Mouse (Mus musculus): ENCODE measurements at regions not wholly inside any gene's neighbourhood (a gene's known extent, or its start where the extent isn't known, plus 50 kb on each side); places are given as distances from the start of the nearest gene placed in this dataset.

- Histone ChIP-seq H3K27ac (ENCODE audit: low read depth, low read length) (no peak overlapping the region), H3K4me1 (ENCODE audit: control insufficient read depth, insufficient read depth, low read length) (no peaks in the 10 kb centered on the region), H3K9ac (replicated peaks; ENCODE audit: low read depth, low read length) (no peak overlapping the region), H3K9me3 (ENCODE audit: control insufficient read depth, low read length) (no peaks in the 10 kb centered on the region), H3K36me3 (ENCODE audit: control insufficient read depth, insufficient read depth, low read length) (no peaks in the 10 kb centered on the region), H3K4me3 (ENCODE audit: low read depth, low read length) (no peak overlapping the region), H3K4me2 (ENCODE audit: low read depth, low read length) (no peak overlapping the region), H3K27me3 (ENCODE audit: control insufficient read depth, insufficient read depth, low read length) (no peaks in the 10 kb centered on the region)
- no peak for ATAC-seq (ENCODE audit: low read depth)
- WGBS = 20% methylated on average over 8 of the region's 8 CpGs
Observed at GRCm38 (mm10) chr10:60918020-60918419, 86.6 kb upstream of the Unc5b start.

GRCm38 (mm10) chr10:60914391-60914790 lies 83.0 kb upstream of the Unc5b start:
- H3K4me2 ChIP-seq (ENCODE audit: low read depth, low read length) = no peak overlapping the region
- no peak overlapping the region for H3K27ac ChIP-seq (ENCODE audit: low read depth, low read length)
- no peaks in the 10 kb centered on the region for H3K27me3 ChIP-seq (ENCODE audit: control insufficient read depth, insufficient read depth, low read length)
- no peaks in the 10 kb centered on the region for H3K9me3 ChIP-seq (ENCODE audit: control insufficient read depth, low read length)
- H3K4me3 ChIP-seq (ENCODE audit: low read depth, low read length) = no peak overlapping the region
- 34% methylated on average over 7 of the region's 7 CpGs for WGBS
- no peak overlapping the region for H3K9ac ChIP-seq (replicated peaks; ENCODE audit: low read depth, low read length)
- no peaks in the 10 kb centered on the region for H3K36me3 ChIP-seq (ENCODE audit: control insufficient read depth, insufficient read depth, low read length)
- no peaks in the 10 kb centered on the region for H3K4me1 ChIP-seq (ENCODE audit: control insufficient read depth, insufficient read depth, low read length)
- ATAC-seq (ENCODE audit: low read depth) = no peak

GRCm38 (mm10) chr10:60913456-60913900 lies 82.1 kb upstream of the Unc5b start:
- no peak overlapping the region for H3K9ac ChIP-seq (replicated peaks; ENCODE audit: low read depth, low read length)
- ATAC-seq (ENCODE audit: low read depth) = 0 out of 2 replicates have a peak, but pooled peaks have one; percentile 14
- H3K4me1 ChIP-seq (ENCODE audit: control insufficient read depth, insufficient read depth, low read length) = no peaks in the 10 kb centered on the region
- 81% methylated on average over 11 of the region's 11 CpGs for WGBS
- H3K27me3 ChIP-seq (ENCODE audit: control insufficient read depth, insufficient read depth, low read length) = no peaks in the 10 kb centered on the region
- H3K4me2 ChIP-seq (ENCODE audit: low read depth, low read length) = no peak overlapping the region
- H3K36me3 ChIP-seq (ENCODE audit: control insufficient read depth, insufficient read depth, low read length) = no peaks in the 10 kb centered on the region
- H3K27ac ChIP-seq (ENCODE audit: low read depth, low read length) = no peak overlapping the region
- no peak overlapping the region for H3K4me3 ChIP-seq (ENCODE audit: low read depth, low read length)
- H3K9me3 ChIP-seq (ENCODE audit: control insufficient read depth, low read length) = no peaks in the 10 kb centered on the region

- H3K4me2 ChIP-seq (ENCODE audit: low read depth, low read length) = no peak overlapping the region
- no peak overlapping the region for H3K27ac ChIP-seq (ENCODE audit: low read depth, low read length)
- no peak for ATAC-seq (ENCODE audit: low read depth)
- H3K27me3 ChIP-seq (ENCODE audit: control insufficient read depth, insufficient read depth, low read length) = no peaks in the 10 kb centered on the region
- no peak overlapping the region for H3K4me3 ChIP-seq (ENCODE audit: low read depth, low read length)
- H3K9me3 ChIP-seq (ENCODE audit: control insufficient read depth, low read length) = no peaks in the 10 kb centered on the region
- WGBS = 82% methylated on average over 7 of the region's 7 CpGs
- H3K9ac ChIP-seq (replicated peaks; ENCODE audit: low read depth, low read length) = no peak overlapping the region
- H3K36me3 ChIP-seq (ENCODE audit: control insufficient read depth, insufficient read depth, low read length) = no peaks in the 10 kb centered on the region
- H3K4me1 ChIP-seq (ENCODE audit: control insufficient read depth, insufficient read depth, low read length) = no peaks in the 10 kb centered on the region
Observed at GRCm38 (mm10) chr10:60904351-60904750, 73.0 kb upstream of the Unc5b start.

- Histone ChIP-seq H3K36me3 (ENCODE audit: control insufficient read depth, insufficient read depth, low read length) (no peaks in the 10 kb centered on the region), H3K9ac (replicated peaks; ENCODE audit: low read depth, low read length) (no peak overlapping the region), H3K27ac (ENCODE audit: low read depth, low read length) (no peak overlapping the region), H3K9me3 (ENCODE audit: control insufficient read depth, low read length) (no peaks in the 10 kb centered on the region), H3K27me3 (ENCODE audit: control insufficient read depth, insufficient read depth, low read length) (no peaks in the 10 kb centered on the region), H3K4me2 (ENCODE audit: low read depth, low read length) (no peak overlapping the region), H3K4me3 (ENCODE audit: low read depth, low read length) (no peak overlapping the region), H3K4me1 (ENCODE audit: control insufficient read depth, insufficient read depth, low read length) (no peaks in the 10 kb centered on the region)
- 94% methylated on average over 2 of the region's 2 CpGs for WGBS
- no peak for ATAC-seq (ENCODE audit: low read depth)
Observed at GRCm38 (mm10) chr10:60900992-60901391, 69.6 kb upstream of the Unc5b start.

GRCm38 (mm10) chr10:60893810-60894147 lies 62.4 kb upstream of the Unc5b start:
- Histone ChIP-seq H3K4me1 (ENCODE audit: control insufficient read depth, insufficient read depth, low read length) (peaks cover 23% of the 10 kb centered on the region), H3K9ac (replicated peaks; ENCODE audit: low read depth, low read length) (no peak overlapping the region), H3K27me3 (ENCODE audit: control insufficient read depth, insufficient read depth, low read length) (no peaks in the 10 kb centered on the region), H3K36me3 (ENCODE audit: control insufficient read depth, insufficient read depth, low read length) (no peaks in the 10 kb centered on the region), H3K4me3 (ENCODE audit: low read depth, low read length) (no peak overlapping the region), H3K9me3 (ENCODE audit: control insufficient read depth, low read length) (no peaks in the 10 kb centered on the region), H3K4me2 (ENCODE audit: low read depth, low read length) (peak overlapping the region; percentile 19; the same call in 1 of the 2 replicates), H3K27ac (ENCODE audit: low read depth, low read length) (no peak overlapping the region; the same call in 1 of the 2 replicates)
- 34% methylated on average over 4 of the region's 4 CpGs for WGBS
- peak; percentile 85; the same call in 1 of the 2 replicates for ATAC-seq (ENCODE audit: low read depth)

GRCm38 (mm10) chr10:60893130-60893809 lies 61.9 kb upstream of the Unc5b start:
- Histone ChIP-seq H3K9ac (replicated peaks; ENCODE audit: low read depth, low read length) (no peak overlapping the region), H3K36me3 (ENCODE audit: control insufficient read depth, insufficient read depth, low read length) (no peaks in the 10 kb centered on the region), H3K4me3 (ENCODE audit: low read depth, low read length) (no peak overlapping the region), H3K27ac (ENCODE audit: low read depth, low read length) (no peak overlapping the region; the same call in 1 of the 2 replicates), H3K27me3 (ENCODE audit: control insufficient read depth, insufficient read depth, low read length) (no peaks in the 10 kb centered on the region), H3K9me3 (ENCODE audit: control insufficient read depth, low read length) (no peaks in the 10 kb centered on the region), H3K4me1 (ENCODE audit: control insufficient read depth, insufficient read depth, low read length) (peaks cover 23% of the 10 kb centered on the region), H3K4me2 (ENCODE audit: low read depth, low read length) (peak overlapping the region; percentile 19; the same call in 1 of the 2 replicates)
- ATAC-seq (ENCODE audit: low read depth) = peak; percentile 29; the same call in 1 of the 2 replicates
- 40% methylated on average over 22 of the region's 22 CpGs for WGBS

- Histone ChIP-seq H3K4me3 (ENCODE audit: low read depth, low read length) (no peak overlapping the region), H3K9ac (replicated peaks; ENCODE audit: low read depth, low read length) (no peak overlapping the region), H3K27me3 (ENCODE audit: control insufficient read depth, insufficient read depth, low read length) (no peaks in the 10 kb centered on the region), H3K4me2 (ENCODE audit: low read depth, low read length) (no peak overlapping the region), H3K27ac (ENCODE audit: low read depth, low read length) (no peak overlapping the region), H3K9me3 (ENCODE audit: control insufficient read depth, low read length) (no peaks in the 10 kb centered on the region), H3K4me1 (ENCODE audit: control insufficient read depth, insufficient read depth, low read length) (peaks cover 23% of the 10 kb centered on the region), H3K36me3 (ENCODE audit: control insufficient read depth, insufficient read depth, low read length) (no peaks in the 10 kb centered on the region)
- ATAC-seq (ENCODE audit: low read depth) = no peak
- 30% methylated on average over 4 of the region's 4 CpGs for WGBS
Observed at GRCm38 (mm10) chr10:60892730-60893129, 61.3 kb upstream of the Unc5b start.

GRCm38 (mm10) chr10:60891476-60892170 lies 60.2 kb upstream of the Unc5b start:
- WGBS = 79% methylated on average over 13 of the region's 13 CpGs
- H3K36me3 ChIP-seq (ENCODE audit: control insufficient read depth, insufficient read depth, low read length) = no peaks in the 10 kb centered on the region
- H3K9me3 ChIP-seq (ENCODE audit: control insufficient read depth, low read length) = no peaks in the 10 kb centered on the region
- H3K4me2 ChIP-seq (ENCODE audit: low read depth, low read length) = no peak overlapping the region
- H3K27ac ChIP-seq (ENCODE audit: low read depth, low read length) = no peak overlapping the region
- H3K9ac ChIP-seq (replicated peaks; ENCODE audit: low read depth, low read length) = no peak overlapping the region
- H3K27me3 ChIP-seq (ENCODE audit: control insufficient read depth, insufficient read depth, low read length) = no peaks in the 10 kb centered on the region
- peaks cover 23% of the 10 kb centered on the region for H3K4me1 ChIP-seq (ENCODE audit: control insufficient read depth, insufficient read depth, low read length)
- H3K4me3 ChIP-seq (ENCODE audit: low read depth, low read length) = no peak overlapping the region
- ATAC-seq (ENCODE audit: low read depth) = no peak

All from neural tube, embryonic 14.5 days (tissue).